Mouse (Mus musculus): ENCODE measurements at regions not wholly inside any gene's neighbourhood (a gene's known extent, or its start where the extent isn't known, plus 50 kb on each side); places are given as distances from the start of the nearest gene placed in this dataset.

DNA sequence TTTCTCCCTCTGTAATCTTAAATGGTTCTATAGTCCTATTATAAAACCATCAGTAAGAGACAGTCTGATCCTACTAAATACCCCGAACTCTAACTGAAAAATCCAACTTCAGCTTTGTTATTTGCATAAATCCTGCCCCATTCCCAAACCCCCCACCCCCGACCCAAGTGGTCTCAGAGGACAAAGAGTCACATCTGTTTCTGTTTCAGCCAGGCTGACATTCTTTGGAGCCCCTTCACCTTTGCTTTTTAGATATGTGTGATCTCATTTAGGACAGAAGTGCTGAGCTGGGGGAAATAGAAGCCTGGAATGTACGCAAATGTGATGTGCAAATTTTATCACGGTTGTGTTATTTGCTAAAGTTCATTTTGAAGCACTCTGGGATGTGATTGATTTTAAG lies 98.3 kb upstream of the Wdfy3 start:
- no peak for TF ChIP-seq CTCF (IDR thresholded peaks at IDR 0.05; ENCODE audit: control insufficient read depth, insufficient read depth, insufficient replicate concordance, low read depth, low read length)
- TF ChIP-seq POLR2A (IDR thresholded peaks at IDR 0.05; ENCODE audit: control insufficient read depth, low read depth, low read length) = no peak

Data from testis, adult 2 months (tissue).